Mouse (Mus musculus): ENCODE measurements around the gene Ociad1. TPM values are rescaled to one million over a fixed set of nuclear protein-coding genes. Genes with fewer than 3 reads are reported as not detected.

The Ociad1 gene
- polyA plus RNA-seq, 1 experiment from 2014 or later, result 246 TPM

DNA sequence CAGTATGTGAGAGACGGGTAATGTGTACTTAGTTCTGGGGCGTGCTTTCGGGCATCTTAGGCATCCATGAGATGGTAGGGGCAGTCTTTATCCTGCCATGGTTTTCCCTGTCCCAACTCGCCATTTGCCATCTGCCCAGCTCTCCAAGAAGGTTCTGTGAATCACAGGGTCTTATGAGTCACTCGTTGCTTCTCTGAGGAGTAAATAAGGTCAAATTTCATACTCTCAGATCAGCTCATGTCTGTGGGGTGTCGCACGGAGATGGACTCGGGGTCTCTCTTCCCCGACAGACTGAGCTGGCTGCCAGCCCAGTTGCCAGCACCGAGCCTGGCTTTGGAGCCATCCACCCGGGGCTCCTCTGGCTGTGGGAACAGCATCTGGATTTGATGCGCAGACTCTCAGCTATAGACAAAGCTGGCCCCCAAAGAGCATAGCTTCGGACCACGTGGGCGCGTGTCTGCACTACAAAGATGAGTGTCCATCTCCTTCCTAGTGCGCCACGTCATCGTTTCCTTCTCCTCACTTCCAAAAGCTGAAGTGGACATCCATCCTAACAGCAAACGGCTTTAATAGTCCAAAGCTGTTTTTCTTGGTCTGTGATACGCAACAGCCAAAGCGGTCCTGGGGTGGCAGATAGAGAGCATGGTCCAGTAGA lies 50.2 kb downstream of the Ociad1 start:
- Histone ChIP-seq H3K9me3 (no peaks in the 10 kb centered on the region), H3K27ac (no peak overlapping the region), H3K4me3 (no peak overlapping the region), H3K27me3 (no peaks in the 10 kb centered on the region), H3K4me2 (no peak overlapping the region), H3K36me3 (no peaks in the 10 kb centered on the region), H3K9ac (no peak overlapping the region), H3K4me1 (no peaks in the 10 kb centered on the region; the same call in 1 of the 2 replicates)
- 74% methylated on average over 22 of the region's 22 CpGs for WGBS
- ATAC-seq (ENCODE audit: borderline replicate concordance, extremely low read depth, low FRiP score, low TSS enrichment), result no peak

DNA sequence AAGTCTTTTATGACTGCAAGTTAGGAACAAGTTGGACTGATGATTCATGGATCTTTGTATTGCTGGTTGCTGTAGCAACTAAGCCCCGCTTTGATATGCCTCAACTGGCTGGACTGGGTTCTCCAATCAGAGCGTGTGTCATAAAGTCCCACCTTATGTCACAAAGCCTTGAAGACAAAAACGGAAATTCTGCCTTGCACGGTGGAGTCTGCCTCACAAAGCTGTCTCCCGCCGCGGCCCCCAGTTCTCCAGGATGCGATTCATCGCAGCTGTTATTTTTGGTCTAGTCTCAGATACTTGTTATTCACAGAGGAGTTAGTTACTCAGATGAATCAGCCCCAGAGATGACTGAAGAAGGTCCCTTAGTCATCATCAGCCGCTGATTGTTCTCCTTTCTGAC lies 51.7 kb downstream of the Ociad1 start:
- no peak for ATAC-seq (ENCODE audit: borderline replicate concordance, extremely low read depth, low FRiP score, low TSS enrichment)
- Histone ChIP-seq H3K9ac (no peak overlapping the region), H3K27me3 (no peaks in the 10 kb centered on the region), H3K4me1 (no peaks in the 10 kb centered on the region), H3K4me3 (no peak overlapping the region), H3K27ac (no peak overlapping the region), H3K36me3 (no peaks in the 10 kb centered on the region), H3K9me3 (no peaks in the 10 kb centered on the region), H3K4me2 (no peak overlapping the region)
- 73% methylated on average over 10 of the region's 10 CpGs for WGBS

DNA sequence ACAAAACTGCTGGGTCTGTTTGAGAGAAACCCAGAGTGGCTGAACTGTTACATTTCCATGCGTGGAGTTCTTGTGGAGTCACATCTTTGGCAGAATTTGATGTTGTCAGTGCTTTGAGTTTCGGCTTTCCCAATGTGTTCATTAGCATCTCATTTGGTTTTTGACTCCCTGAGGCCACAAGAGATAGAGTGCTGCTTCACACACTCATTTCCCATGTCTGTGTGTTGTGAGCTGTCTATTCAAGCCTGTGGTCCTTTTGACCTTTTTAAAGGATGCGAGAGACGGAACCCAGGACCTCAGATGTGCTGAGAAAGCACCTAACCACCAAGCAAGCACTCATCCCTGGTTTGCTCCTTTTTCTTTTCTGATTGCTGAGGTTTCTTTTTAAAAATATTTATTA lies 52.7 kb downstream of the Ociad1 start:
- WGBS, result 88% methylated on average over 4 of the region's 4 CpGs
- H3K9ac ChIP-seq, result no peak overlapping the region
- no peaks in the 10 kb centered on the region for H3K36me3 ChIP-seq
- no peak for ATAC-seq (ENCODE audit: borderline replicate concordance, extremely low read depth, low FRiP score, low TSS enrichment)
- no peak overlapping the region for H3K4me2 ChIP-seq
- no peaks in the 10 kb centered on the region for H3K27me3 ChIP-seq
- no peaks in the 10 kb centered on the region for H3K9me3 ChIP-seq
- no peak overlapping the region for H3K27ac ChIP-seq
- no peaks in the 10 kb centered on the region for H3K4me1 ChIP-seq
- H3K4me3 ChIP-seq, result no peak overlapping the region

DNA sequence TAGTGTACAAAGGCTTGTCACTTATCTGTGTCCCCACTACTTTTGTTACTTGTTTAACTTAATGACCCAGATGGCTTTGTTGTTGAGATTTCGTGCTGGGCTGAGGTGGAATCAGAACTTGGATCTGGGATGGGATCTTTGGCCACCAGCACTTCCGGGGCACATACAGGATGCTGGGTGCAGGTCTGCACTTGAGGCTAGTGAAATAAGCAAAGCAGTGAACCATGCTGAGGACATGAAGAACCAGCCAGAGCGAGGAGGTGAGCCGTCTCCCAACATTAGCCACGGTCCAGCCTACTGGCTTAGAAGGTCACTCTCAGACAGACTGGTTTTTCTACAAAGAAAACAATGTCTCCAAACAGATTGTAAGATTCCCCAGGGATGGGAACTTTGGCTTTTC lies 56.9 kb downstream of the Ociad1 start:
- no peaks in the 10 kb centered on the region for H3K4me1 ChIP-seq
- no peak for ATAC-seq (ENCODE audit: borderline replicate concordance, extremely low read depth, low FRiP score, low TSS enrichment)
- no peaks in the 10 kb centered on the region for H3K27me3 ChIP-seq
- H3K9ac ChIP-seq, result no peak overlapping the region
- no peak overlapping the region for H3K4me2 ChIP-seq
- H3K9me3 ChIP-seq, result no peaks in the 10 kb centered on the region
- H3K36me3 ChIP-seq, result no peaks in the 10 kb centered on the region
- no peak overlapping the region for H3K4me3 ChIP-seq
- WGBS, result 53% methylated on average over 5 of the region's 5 CpGs
- no peak overlapping the region for H3K27ac ChIP-seq

GRCm38 (mm10) chr5:73351796-73352195 lies 59.2 kb downstream of the Ociad1 start:
- no peak overlapping the region for H3K27ac ChIP-seq
- H3K36me3 ChIP-seq, result no peaks in the 10 kb centered on the region
- no peak overlapping the region for H3K4me2 ChIP-seq
- no peaks in the 10 kb centered on the region for H3K4me1 ChIP-seq
- WGBS, result 88% methylated on average over 1 of the region's 1 CpGs
- H3K9me3 ChIP-seq, result no peaks in the 10 kb centered on the region
- no peak overlapping the region for H3K9ac ChIP-seq
- no peak overlapping the region for H3K4me3 ChIP-seq
- H3K27me3 ChIP-seq, result no peaks in the 10 kb centered on the region
- ATAC-seq (ENCODE audit: borderline replicate concordance, extremely low read depth, low FRiP score, low TSS enrichment), result no peak

- ATAC-seq (ENCODE audit: borderline replicate concordance, extremely low read depth, low FRiP score, low TSS enrichment), result no peak
- 38% methylated on average over 7 of the region's 7 CpGs for WGBS
These were observed 60.9 kb downstream of the Ociad1 start for GRCm38 (mm10) chr5:73353519-73353918.

DNA sequence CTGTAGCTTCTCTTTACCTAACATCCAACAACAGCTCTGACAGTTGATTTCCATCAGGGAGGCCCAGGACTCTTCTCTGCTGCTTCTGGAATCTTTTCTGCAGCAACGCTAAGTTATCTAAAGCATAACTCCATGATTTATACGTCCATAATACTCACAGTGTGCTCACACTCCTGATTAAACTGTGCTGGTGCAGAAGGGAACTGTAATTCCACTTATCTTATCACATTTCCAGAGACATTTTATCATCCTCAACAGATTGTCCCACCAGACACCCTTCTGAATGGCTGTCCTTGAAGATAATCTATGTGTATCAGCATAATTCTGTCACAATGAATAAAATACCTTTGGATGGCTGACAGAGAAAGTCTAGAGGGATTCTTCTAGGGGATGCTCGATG lies 61.4 kb downstream of the Ociad1 start:
- H3K4me1 ChIP-seq, result no peaks in the 10 kb centered on the region
- H3K27me3 ChIP-seq, result no peaks in the 10 kb centered on the region; the same call in 1 of the 2 replicates
- no peak overlapping the region for H3K9ac ChIP-seq
- no peak overlapping the region for H3K4me3 ChIP-seq
- WGBS, result 36% methylated on average over 3 of the region's 3 CpGs
- no peak for ATAC-seq (ENCODE audit: borderline replicate concordance, extremely low read depth, low FRiP score, low TSS enrichment)
- H3K27ac ChIP-seq, result no peak overlapping the region
- no peaks in the 10 kb centered on the region for H3K36me3 ChIP-seq
- H3K4me2 ChIP-seq, result no peak overlapping the region
- no peaks in the 10 kb centered on the region for H3K9me3 ChIP-seq

More at GRCm38 (mm10) chr5:73353519-73353918, 60.9 kb downstream of the Ociad1 start:
- Histone ChIP-seq H3K27ac (no peak overlapping the region), H3K27me3 (no peaks in the 10 kb centered on the region), H3K4me3 (no peak overlapping the region), H3K9ac (no peak overlapping the region), H3K4me2 (no peak overlapping the region), H3K9me3 (no peaks in the 10 kb centered on the region), H3K4me1 (no peaks in the 10 kb centered on the region), H3K36me3 (no peaks in the 10 kb centered on the region)

DNA sequence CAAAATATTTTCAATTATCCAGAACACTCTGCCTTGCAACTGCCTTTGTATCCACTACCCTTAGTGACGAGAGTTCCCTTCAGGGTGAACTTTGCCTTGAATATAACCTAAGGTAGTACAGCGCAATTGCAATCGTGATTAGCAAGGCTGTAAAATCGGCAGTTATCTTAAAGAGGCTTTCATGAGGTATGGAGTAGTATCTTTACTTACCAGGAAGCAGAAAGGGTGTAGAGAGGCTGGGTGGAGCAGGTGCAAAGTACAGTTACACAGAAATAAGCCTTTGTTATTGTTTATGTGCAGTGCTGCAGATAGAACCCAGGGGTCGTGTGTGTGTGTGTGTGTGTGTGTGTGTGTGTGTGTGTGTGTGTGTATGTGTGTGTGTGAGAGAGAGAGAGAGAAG lies 62.8 kb downstream of the Ociad1 start:
- no peaks in the 10 kb centered on the region; the same call in 1 of the 2 replicates for H3K27me3 ChIP-seq
- no peak overlapping the region for H3K4me3 ChIP-seq
- no peaks in the 10 kb centered on the region for H3K9me3 ChIP-seq
- H3K4me1 ChIP-seq, result 0 out of 2 replicates have a peak, but pooled peaks cover 6% of the 10 kb centered on the region
- no peak overlapping the region for H3K9ac ChIP-seq
- no peak overlapping the region for H3K27ac ChIP-seq
- no peak for ATAC-seq (ENCODE audit: borderline replicate concordance, extremely low read depth, low FRiP score, low TSS enrichment)
- 64% methylated on average over 5 of the region's 5 CpGs for whole genome bisulfite sequencing
- no peak overlapping the region for H3K4me2 ChIP-seq
- no peaks in the 10 kb centered on the region for H3K36me3 ChIP-seq

DNA sequence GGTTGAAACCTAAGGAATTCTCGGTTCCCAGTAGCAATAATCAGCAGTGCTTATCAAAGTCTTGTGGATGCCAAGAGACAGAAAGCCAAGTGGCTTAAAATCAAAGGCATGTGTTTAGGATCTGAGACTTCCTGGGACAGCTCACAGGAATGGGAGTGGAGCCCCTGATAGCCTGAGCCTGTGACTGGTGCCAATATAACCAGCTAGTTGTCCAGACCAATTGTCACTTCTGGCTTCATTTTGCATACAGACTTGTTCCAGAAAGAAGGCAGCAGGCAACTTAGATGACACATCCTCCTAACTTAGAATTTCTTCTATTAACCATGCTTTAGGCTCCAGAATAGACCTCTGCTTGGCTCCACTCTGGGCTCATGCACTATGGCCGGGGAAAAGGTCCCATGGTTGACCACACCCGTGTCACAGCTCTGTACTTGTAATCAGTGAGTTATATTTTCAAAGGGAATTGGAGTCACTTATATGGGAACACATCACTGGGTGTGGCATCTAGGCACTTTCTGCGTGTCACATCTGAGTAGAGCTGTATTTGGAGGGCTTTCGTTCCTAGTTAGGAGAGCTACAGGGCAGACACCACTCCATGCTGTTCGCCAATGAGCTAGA lies 66.7 kb downstream of the Ociad1 start:
- H3K4me3 ChIP-seq, result no peak overlapping the region
- H3K4me2 ChIP-seq, result no peak overlapping the region
- no peak overlapping the region for H3K27ac ChIP-seq
- no peaks in the 10 kb centered on the region for H3K36me3 ChIP-seq
- H3K9me3 ChIP-seq, result no peaks in the 10 kb centered on the region
- 0 out of 2 replicates have a peak, but pooled peaks cover 6% of the 10 kb centered on the region for H3K4me1 ChIP-seq
- no peak for ATAC-seq (ENCODE audit: borderline replicate concordance, extremely low read depth, low FRiP score, low TSS enrichment)
- 70% methylated on average over 6 of the region's 6 CpGs for WGBS
- H3K27me3 ChIP-seq, result no peaks in the 10 kb centered on the region; the same call in 1 of the 2 replicates
- no peak overlapping the region for H3K9ac ChIP-seq

- ATAC-seq (ENCODE audit: borderline replicate concordance, extremely low read depth, low FRiP score, low TSS enrichment), result no peak
- Histone ChIP-seq H3K9me3 (no peaks in the 10 kb centered on the region), H3K4me2 (peak overlapping the region; percentile 19), H3K36me3 (no peaks in the 10 kb centered on the region), H3K4me3 (no peak overlapping the region), H3K9ac (no peak overlapping the region), H3K27me3 (no peaks in the 10 kb centered on the region; the same call in 1 of the 2 replicates), H3K27ac (no peak overlapping the region), H3K4me1 (0 out of 2 replicates have a peak, but pooled peaks cover 6% of the 10 kb centered on the region)
- 30% methylated on average over 12 of the region's 12 CpGs for WGBS
These were observed 67.2 kb downstream of the Ociad1 start for GRCm38 (mm10) chr5:73359752-73360141.

GRCm38 (mm10) chr5:73360240-73360639 lies 67.7 kb downstream of the Ociad1 start:
- Histone ChIP-seq H3K4me1 (0 out of 2 replicates have a peak, but pooled peaks cover 6% of the 10 kb centered on the region), H3K36me3 (no peaks in the 10 kb centered on the region), H3K4me3 (no peak overlapping the region), H3K27ac (no peak overlapping the region), H3K27me3 (no peaks in the 10 kb centered on the region; the same call in 1 of the 2 replicates), H3K9ac (no peak overlapping the region), H3K9me3 (no peaks in the 10 kb centered on the region), H3K4me2 (peak overlapping the region; percentile 19)
- 20% methylated on average over 12 of the region's 12 CpGs for WGBS
- no peak for ATAC-seq (ENCODE audit: borderline replicate concordance, extremely low read depth, low FRiP score, low TSS enrichment)

GRCm38 (mm10) chr5:73362338-73362737 lies 69.8 kb downstream of the Ociad1 start:
- H3K4me3 ChIP-seq, result no peak overlapping the region
- H3K36me3 ChIP-seq, result no peaks in the 10 kb centered on the region
- no peak overlapping the region for H3K4me2 ChIP-seq
- H3K27me3 ChIP-seq, result no peaks in the 10 kb centered on the region; the same call in 1 of the 2 replicates
- H3K4me1 ChIP-seq, result 0 out of 2 replicates have a peak, but pooled peaks cover 6% of the 10 kb centered on the region
- H3K9ac ChIP-seq, result no peak overlapping the region
- H3K27ac ChIP-seq, result no peak overlapping the region
- no peak for ATAC-seq (ENCODE audit: borderline replicate concordance, extremely low read depth, low FRiP score, low TSS enrichment)
- no peaks in the 10 kb centered on the region for H3K9me3 ChIP-seq
- WGBS, result 86% methylated on average over 7 of the region's 7 CpGs

Data from lung, embryonic 15.5 days (tissue).